Mouse (Mus musculus): ENCODE data around the gene Ccdc103. TPM values are rescaled to one million over a fixed set of nuclear protein-coding genes. Genes with fewer than 3 reads are reported as not detected.

The Ccdc103 gene
- polyA plus RNA-seq (2015; fragmentation: Nextera tagmentation; extraction: Ambion mirVana) = 0.93 and 1.2 TPM in 2 replicates

- H3K4me2 ChIP-seq (ENCODE audit: low read depth, low read length) = peak within 1 kb of the TSS; percentile 89
- peak within 1 kb of the TSS; percentile 80 for H3K9ac ChIP-seq (ENCODE audit: low read depth, low read length)
- H3K4me3 ChIP-seq (ENCODE audit: low read depth, low read length) = peak within 1 kb of the TSS; percentile 75
- H3K27me3 ChIP-seq (ENCODE audit: control insufficient read depth, insufficient read depth, low read depth, low read length) = peaks cover 4% of the 10 kb centered on the region
- peak within 1 kb of the TSS; percentile 79 for H3K27ac ChIP-seq (ENCODE audit: low read length)
- under 1% methylated on average over 62 of the region's 62 CpGs for WGBS (ENCODE audit: insufficient replicate concordance)
- H3K9me3 ChIP-seq (replicated peaks; ENCODE audit: control insufficient read depth, low read length) = no peaks in the 10 kb centered on the region
- peak; percentile 91 for ATAC-seq (ENCODE audit: low read depth)
- H3K4me1 ChIP-seq (ENCODE audit: control insufficient read depth, low read depth, low read length) = peaks cover 23% of the 10 kb centered on the region
- H3K36me3 ChIP-seq (ENCODE audit: control insufficient read depth, insufficient read depth) = peaks cover 9% of the 10 kb centered on the region; the same call in 1 of the 2 replicates
Observed at GRCm38 (mm10) chr11:102880585-102881313, at the start of gene Ccdc103, which contains the start of gene Eftud2. TSS of gene Ccdc103 (plus strand) at chr11:102881204. TSS of gene Eftud2 (minus strand) at chr11:102880985.

- H3K27ac ChIP-seq (ENCODE audit: low read length) = no peak overlapping the region
- no peak overlapping the region for H3K4me2 ChIP-seq (ENCODE audit: low read depth, low read length)
- no peak for ATAC-seq (ENCODE audit: low read depth)
- peaks cover 3% of the 10 kb centered on the region; the same call in 1 of the 2 replicates for H3K36me3 ChIP-seq (ENCODE audit: control insufficient read depth, insufficient read depth)
- H3K9me3 ChIP-seq (replicated peaks; ENCODE audit: control insufficient read depth, low read length) = no peaks in the 10 kb centered on the region; the same call in 1 of the 2 replicates
- WGBS (ENCODE audit: insufficient replicate concordance) = 61% methylated on average over 18 of the region's 18 CpGs
- H3K4me1 ChIP-seq (ENCODE audit: control insufficient read depth, low read depth, low read length) = no peaks in the 10 kb centered on the region
- no peaks in the 10 kb centered on the region for H3K27me3 ChIP-seq (ENCODE audit: control insufficient read depth, insufficient read depth, low read depth, low read length)
- H3K4me3 ChIP-seq (ENCODE audit: low read depth, low read length) = no peak overlapping the region
- H3K9ac ChIP-seq (ENCODE audit: low read depth, low read length) = no peak overlapping the region
Observed at GRCm38 (mm10) chr11:102832700-102833297, 48.2 kb upstream of the Ccdc103 start.

- Histone ChIP-seq H3K27ac (ENCODE audit: low read length) (no peak overlapping the region), H3K9me3 (replicated peaks; ENCODE audit: control insufficient read depth, low read length) (no peaks in the 10 kb centered on the region), H3K27me3 (ENCODE audit: control insufficient read depth, insufficient read depth, low read depth, low read length) (no peaks in the 10 kb centered on the region), H3K4me3 (ENCODE audit: low read depth, low read length) (no peak overlapping the region), H3K9ac (ENCODE audit: low read depth, low read length) (no peak overlapping the region), H3K4me2 (ENCODE audit: low read depth, low read length) (no peak overlapping the region), H3K36me3 (ENCODE audit: control insufficient read depth, insufficient read depth) (peaks cover 12% of the 10 kb centered on the region), H3K4me1 (ENCODE audit: control insufficient read depth, low read depth, low read length) (no peaks in the 10 kb centered on the region)
- ATAC-seq (ENCODE audit: low read depth) = no peak
- WGBS (ENCODE audit: insufficient replicate concordance) = 78% methylated on average over 10 of the region's 10 CpGs
Observed at GRCm38 (mm10) chr11:102834219-102834618, 46.8 kb upstream of the Ccdc103 start.

GRCm38 (mm10) chr11:102835549-102835948, 45.5 kb upstream of the Ccdc103 start, which contains the start of gene Higd1b:
TSS of gene Higd1b (plus strand) at chr11:102835849.
- H3K4me2 ChIP-seq (ENCODE audit: low read depth, low read length) = no peak within 1 kb of the TSS
- no peak within 1 kb of the TSS for H3K4me3 ChIP-seq (ENCODE audit: low read depth, low read length)
- no peak within 1 kb of the TSS for H3K27ac ChIP-seq (ENCODE audit: low read length)
- H3K9ac ChIP-seq (ENCODE audit: low read depth, low read length) = no peak within 1 kb of the TSS
- H3K27me3 ChIP-seq (ENCODE audit: control insufficient read depth, insufficient read depth, low read depth, low read length) = no peaks in the 10 kb centered on the region
- WGBS (ENCODE audit: insufficient replicate concordance) = 66% methylated on average over 4 of the region's 4 CpGs
- no peaks in the 10 kb centered on the region for H3K4me1 ChIP-seq (ENCODE audit: control insufficient read depth, low read depth, low read length)
- H3K36me3 ChIP-seq (ENCODE audit: control insufficient read depth, insufficient read depth) = peaks cover 21% of the 10 kb centered on the region
- ATAC-seq (ENCODE audit: low read depth) = no peak
- no peaks in the 10 kb centered on the region for H3K9me3 ChIP-seq (replicated peaks; ENCODE audit: control insufficient read depth, low read length)

GRCm38 (mm10) chr11:102836146-102836545, 44.9 kb upstream of the Ccdc103 start:
- H3K4me1 ChIP-seq (ENCODE audit: control insufficient read depth, low read depth, low read length) = no peaks in the 10 kb centered on the region
- WGBS (ENCODE audit: insufficient replicate concordance) = 77% methylated on average over 9 of the region's 9 CpGs
- no peaks in the 10 kb centered on the region for H3K9me3 ChIP-seq (replicated peaks; ENCODE audit: control insufficient read depth, low read length)
- peaks cover 22% of the 10 kb centered on the region for H3K36me3 ChIP-seq (ENCODE audit: control insufficient read depth, insufficient read depth)
- no peak overlapping the region for H3K4me2 ChIP-seq (ENCODE audit: low read depth, low read length)
- no peak overlapping the region for H3K27ac ChIP-seq (ENCODE audit: low read length)
- no peak for ATAC-seq (ENCODE audit: low read depth)
- H3K9ac ChIP-seq (ENCODE audit: low read depth, low read length) = no peak overlapping the region
- no peaks in the 10 kb centered on the region for H3K27me3 ChIP-seq (ENCODE audit: control insufficient read depth, insufficient read depth, low read depth, low read length)
- no peak overlapping the region for H3K4me3 ChIP-seq (ENCODE audit: low read depth, low read length)

GRCm38 (mm10) chr11:102837385-102837784, 43.6 kb upstream of the Ccdc103 start:
- no peaks in the 10 kb centered on the region for H3K9me3 ChIP-seq (replicated peaks; ENCODE audit: control insufficient read depth, low read length)
- no peaks in the 10 kb centered on the region for H3K4me1 ChIP-seq (ENCODE audit: control insufficient read depth, low read depth, low read length)
- H3K27me3 ChIP-seq (ENCODE audit: control insufficient read depth, insufficient read depth, low read depth, low read length) = no peaks in the 10 kb centered on the region
- H3K27ac ChIP-seq (ENCODE audit: low read length) = no peak overlapping the region
- H3K4me3 ChIP-seq (ENCODE audit: low read depth, low read length) = no peak overlapping the region
- WGBS (ENCODE audit: insufficient replicate concordance) = 67% methylated on average over 1 of the region's 1 CpGs
- H3K4me2 ChIP-seq (ENCODE audit: low read depth, low read length) = no peak overlapping the region
- no peak for ATAC-seq (ENCODE audit: low read depth)
- H3K36me3 ChIP-seq (ENCODE audit: control insufficient read depth, insufficient read depth) = peaks cover 29% of the 10 kb centered on the region
- H3K9ac ChIP-seq (ENCODE audit: low read depth, low read length) = no peak overlapping the region

GRCm38 (mm10) chr11:102838126-102838525, 42.9 kb upstream of the Ccdc103 start:
- no peak overlapping the region for H3K4me2 ChIP-seq (ENCODE audit: low read depth, low read length)
- H3K4me3 ChIP-seq (ENCODE audit: low read depth, low read length) = no peak overlapping the region
- whole genome bisulfite sequencing (ENCODE audit: insufficient replicate concordance) = 81% methylated on average over 2 of the region's 2 CpGs
- no peaks in the 10 kb centered on the region for H3K27me3 ChIP-seq (ENCODE audit: control insufficient read depth, insufficient read depth, low read depth, low read length)
- ATAC-seq (ENCODE audit: low read depth) = no peak
- H3K36me3 ChIP-seq (ENCODE audit: control insufficient read depth, insufficient read depth) = peaks cover 32% of the 10 kb centered on the region
- H3K9ac ChIP-seq (ENCODE audit: low read depth, low read length) = no peak overlapping the region
- no peaks in the 10 kb centered on the region for H3K4me1 ChIP-seq (ENCODE audit: control insufficient read depth, low read depth, low read length)
- no peak overlapping the region for H3K27ac ChIP-seq (ENCODE audit: low read length)
- no peaks in the 10 kb centered on the region for H3K9me3 ChIP-seq (replicated peaks; ENCODE audit: control insufficient read depth, low read length)

GRCm38 (mm10) chr11:102838616-102839150, 42.3 kb upstream of the Ccdc103 start:
- H3K4me1 ChIP-seq (ENCODE audit: control insufficient read depth, low read depth, low read length) = no peaks in the 10 kb centered on the region
- no peak overlapping the region for H3K4me2 ChIP-seq (ENCODE audit: low read depth, low read length)
- H3K9ac ChIP-seq (ENCODE audit: low read depth, low read length) = no peak overlapping the region
- no peak for ATAC-seq (ENCODE audit: low read depth)
- H3K4me3 ChIP-seq (ENCODE audit: low read depth, low read length) = no peak overlapping the region
- no peak overlapping the region for H3K27ac ChIP-seq (ENCODE audit: low read length)
- H3K27me3 ChIP-seq (ENCODE audit: control insufficient read depth, insufficient read depth, low read depth, low read length) = no peaks in the 10 kb centered on the region
- peaks cover 36% of the 10 kb centered on the region for H3K36me3 ChIP-seq (ENCODE audit: control insufficient read depth, insufficient read depth)
- H3K9me3 ChIP-seq (replicated peaks; ENCODE audit: control insufficient read depth, low read length) = no peaks in the 10 kb centered on the region
- WGBS (ENCODE audit: insufficient replicate concordance) = 77% methylated on average over 9 of the region's 9 CpGs

GRCm38 (mm10) chr11:102845926-102846325, 35.1 kb upstream of the Ccdc103 start:
- Histone ChIP-seq H3K9ac (ENCODE audit: low read depth, low read length) (no peak overlapping the region), H3K27ac (ENCODE audit: low read length) (no peak overlapping the region), H3K27me3 (ENCODE audit: control insufficient read depth, insufficient read depth, low read depth, low read length) (no peaks in the 10 kb centered on the region), H3K4me1 (ENCODE audit: control insufficient read depth, low read depth, low read length) (no peaks in the 10 kb centered on the region), H3K4me2 (ENCODE audit: low read depth, low read length) (no peak overlapping the region), H3K4me3 (ENCODE audit: low read depth, low read length) (no peak overlapping the region), H3K36me3 (ENCODE audit: control insufficient read depth, insufficient read depth) (peaks cover 71% of the 10 kb centered on the region), H3K9me3 (replicated peaks; ENCODE audit: control insufficient read depth, low read length) (no peaks in the 10 kb centered on the region)
- 88% methylated on average over 10 of the region's 10 CpGs for WGBS (ENCODE audit: insufficient replicate concordance)
- no peak for ATAC-seq (ENCODE audit: low read depth)

Data from liver, embryonic 16.5 days (tissue).